Mouse (Mus musculus) cerebellum, adult 2 months (tissue): Measurements from ENCODE around the gene Apaf1.

Experiments used
- CTCF ChIP-seq: fragments of 200-500 bp; IDR thresholded peaks from 2 replicates; pipeline ENCODE4 v1.5.1; 2011; ENCODE audit warnings: low read depth, mild to moderate bottlenecking, control low read depth, low read length, moderate library complexity, borderline replicate concordance; ENCODE audit not compliant: insufficient read depth
- POLR2A ChIP-seq: fragments of 200-500 bp; IDR thresholded peaks from 2 replicates; pipeline ENCODE4 v1.6.1; 2011; ENCODE audit warnings: low read length, control low read depth, borderline replicate concordance; ENCODE audit not compliant: insufficient read depth

- TF ChIP-seq POLR2A (no peak), CTCF (no peak)
These were observed 81.1 kb downstream of the Apaf1 start for GRCm38 (mm10) chr10:91001421-91001820.
